Mouse (Mus musculus) cortical plate, adult 2 months (tissue): ENCODE measurements around the gene Acsl3.

Experiments used
- CTCF ChIP-seq: fragments of 200-500 bp; IDR thresholded peaks from 2 replicates; pipeline ENCODE4 v1.5.1; 2011; ENCODE audit warnings: mild to moderate bottlenecking, control low read depth, low read length; ENCODE audit not compliant: insufficient read depth; ENCODE audit errors: extremely low read depth
- POLR2A ChIP-seq: fragments of 200-500 bp; IDR thresholded peaks from 2 replicates; pipeline ENCODE4 v1.6.1; 2011; ENCODE audit warnings: mild to moderate bottlenecking, low read length, control low read depth; ENCODE audit not compliant: insufficient read depth; ENCODE audit errors: extremely low read depth

DNA sequence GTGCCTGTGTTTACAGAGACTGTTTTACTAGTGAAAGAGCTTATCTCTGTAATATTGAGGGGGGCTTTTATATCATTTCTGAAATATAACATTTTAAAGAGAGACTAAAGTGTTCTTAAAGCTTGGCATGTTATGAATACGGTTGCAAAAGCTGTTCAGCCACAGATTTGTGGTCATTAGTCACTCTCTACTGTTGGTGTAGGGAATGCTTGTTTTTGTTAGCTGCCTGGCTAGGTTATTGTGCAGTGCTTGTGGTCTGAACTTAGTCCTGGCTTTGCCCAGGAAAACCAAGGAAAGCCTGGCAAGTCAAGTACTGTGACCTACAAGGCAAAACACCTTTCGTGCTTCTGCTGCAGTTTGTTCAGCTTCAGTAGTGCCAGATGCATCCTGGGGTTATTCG, 44.1 kb downstream of the Acsl3 start:
- no peak for TF ChIP-seq POLR2A
- no peak for TF ChIP-seq CTCF
